Mouse (Mus musculus) midbrain, embryonic 16.5 days (tissue): ENCODE results near the gene Ptprn2. TPM values are rescaled to one million over a fixed set of nuclear protein-coding genes. Genes with fewer than 3 reads are reported as not detected.

Experiments used
- ATAC-seq: fragments of 200-750 bp; cut with Nextera tagmentation; 2 replicates; pipeline ENCODE4 v1.8.0; 2017; ENCODE audit warnings: moderate TSS enrichment
- H3K27ac ChIP-seq: fragments of 300-500 bp; sonication (generic); 2 replicates; pipeline ENCODE4 v1.5.1; 2014; ENCODE audit warnings: mild to moderate bottlenecking, low read length, mixed read lengths
- H3K27me3 ChIP-seq: fragments of 300-500 bp; sonication (generic); 2 replicates; pipeline ENCODE4 v1.6.1; 2014; ENCODE audit warnings: low read depth, low read length, mixed read lengths; ENCODE audit not compliant: control insufficient read depth, insufficient read depth
- H3K36me3 ChIP-seq: fragments of 300-500 bp; sonication (generic); 2 replicates; pipeline ENCODE4 v1.6.1; 2014; ENCODE audit warnings: mild to moderate bottlenecking, low read length, moderate library complexity, mixed read lengths; ENCODE audit not compliant: control insufficient read depth, insufficient read depth
- H3K4me1 ChIP-seq: fragments of 300-500 bp; sonication (generic); 2 replicates; pipeline ENCODE4 v1.6.1; 2014; ENCODE audit warnings: mild to moderate bottlenecking, low read length, mixed read lengths; ENCODE audit not compliant: control insufficient read depth, insufficient read depth
- H3K4me2 ChIP-seq: fragments of 300-500 bp; sonication (generic); 2 replicates; pipeline ENCODE4 v1.6.1; 2014; ENCODE audit warnings: mild to moderate bottlenecking, low read length, mixed read lengths
- H3K4me3 ChIP-seq: fragments of 300-500 bp; sonication (generic); 2 replicates; pipeline ENCODE4 v1.5.1; 2014; ENCODE audit warnings: low read depth, mild to moderate bottlenecking, low read length, moderate library complexity, mixed read lengths
- H3K9ac ChIP-seq: fragments of 300-500 bp; sonication (generic); 2 replicates; pipeline ENCODE4 v1.6.1; 2014; ENCODE audit warnings: low read depth, low read length, mixed read lengths
- H3K9me3 ChIP-seq: fragments of 300-500 bp; sonication (generic); replicated peaks from 2 replicates; pipeline ENCODE4 v1.6.1; 2014; ENCODE audit warnings: mild to moderate bottlenecking, low read length, mixed read lengths; ENCODE audit not compliant: control insufficient read depth, poor library complexity, severe bottlenecking
- WGBS: fragments of 180-500 bp; shearing (Covaris S2); extraction: QIAGEN DNeasy Blood & Tissue Kit; methylation state at CpG from one replicate; pipeline ENCODE4 v1.1.7; 2014; 5-methylcytosine and 5-hydroxymethylcytosine counted together
- polyA plus RNA-seq: library from polyadenylated mRNA; unstranded; fragments of >200 nt; fragmentation: Nextera tagmentation; extraction: Ambion mirVana; gene quantifications from 2 replicates; pipeline ENCODE4 v1.2.1, GENCODE M21; 2015

Ptprn2 gene
- polyA plus RNA-seq, 1 experiment from 2014 or later = 15.6 TPM

DNA sequence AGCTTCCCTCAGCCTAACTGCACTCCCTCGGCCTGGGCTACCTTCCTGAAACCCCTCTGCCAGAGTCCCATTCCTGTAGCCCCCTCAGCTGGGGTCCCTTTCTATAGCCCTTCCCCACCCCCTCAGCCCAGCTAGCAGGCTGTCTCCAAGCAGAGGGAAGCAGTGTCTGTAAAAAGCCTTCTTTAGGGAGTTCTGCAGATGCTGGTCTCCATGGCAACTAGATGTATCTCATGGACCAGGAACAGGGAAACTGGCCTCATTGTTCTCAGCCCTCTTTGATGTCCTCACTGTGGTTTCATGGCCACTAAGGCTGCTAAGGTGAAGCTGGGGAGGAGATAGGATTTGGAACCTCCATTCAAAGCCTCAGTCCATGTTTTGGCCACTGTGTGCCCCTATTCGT, 423.1 kb downstream of the Ptprn2 start:
- H3K9ac ChIP-seq = no peak overlapping the region
- ATAC-seq = peak; percentile 85

DNA sequence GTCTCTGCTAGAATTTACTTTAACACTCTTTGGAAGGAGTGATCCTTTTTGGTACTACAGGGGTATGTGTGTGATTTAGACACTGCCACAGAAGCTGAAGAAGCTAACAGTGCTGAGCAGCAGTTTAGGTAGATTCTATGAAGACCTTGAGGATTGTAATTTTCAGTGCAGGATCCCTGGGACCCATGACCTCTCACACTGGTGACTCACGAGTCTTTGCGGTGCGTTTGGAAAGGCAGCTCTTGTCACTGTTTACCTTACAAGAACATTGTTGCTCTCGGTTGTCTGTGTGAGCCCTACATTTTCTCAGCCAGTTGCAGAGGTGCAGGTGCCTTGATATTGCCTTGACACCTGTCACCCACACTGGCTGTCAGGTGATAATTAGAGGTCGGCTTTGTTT, 431.3 kb downstream of the Ptprn2 start:
- no peak for ATAC-seq
- Histone ChIP-seq H3K9me3 (no peaks in the 10 kb centered on the region), H3K27ac (peak overlapping the region; percentile 2; the same call in 1 of the 2 replicates), H3K4me1 (peaks cover 36% of the 10 kb centered on the region), H3K27me3 (no peaks in the 10 kb centered on the region), H3K4me3 (no peak overlapping the region), H3K9ac (no peak overlapping the region), H3K36me3 (no peaks in the 10 kb centered on the region), H3K4me2 (no peak overlapping the region)
- WGBS = 82% methylated on average over 5 of the region's 5 CpGs

More for the DNA sequence above, 423.1 kb downstream of the Ptprn2 start:
- H3K4me1 ChIP-seq = peaks cover 27% of the 10 kb centered on the region
- no peaks in the 10 kb centered on the region for H3K9me3 ChIP-seq
- 12% methylated on average over 2 of the region's 2 CpGs for WGBS
- peak overlapping the region; percentile 88 for H3K27ac ChIP-seq
- no peak overlapping the region for H3K4me2 ChIP-seq
- H3K4me3 ChIP-seq = no peak overlapping the region
- no peaks in the 10 kb centered on the region for H3K27me3 ChIP-seq
- no peaks in the 10 kb centered on the region for H3K36me3 ChIP-seq

GRCm38 (mm10) chr12:116919185-116919584, 433.7 kb downstream of the Ptprn2 start:
- Histone ChIP-seq H3K9me3 (no peaks in the 10 kb centered on the region), H3K27ac (peak overlapping the region; percentile 73), H3K27me3 (no peaks in the 10 kb centered on the region), H3K4me1 (peaks cover 44% of the 10 kb centered on the region), H3K4me3 (no peak overlapping the region), H3K4me2 (no peak overlapping the region), H3K9ac (no peak overlapping the region), H3K36me3 (no peaks in the 10 kb centered on the region)
- ATAC-seq = peak; percentile 38
- WGBS = 31% methylated on average over 6 of the region's 6 CpGs

GRCm38 (mm10) chr12:116919691-116920526, 434.4 kb downstream of the Ptprn2 start:
- no peaks in the 10 kb centered on the region for H3K9me3 ChIP-seq
- 11% methylated on average over 22 of the region's 22 CpGs for WGBS
- peak; percentile 87 for ATAC-seq
- H3K4me2 ChIP-seq = peak overlapping the region; percentile 8; the same call in 1 of the 2 replicates
- H3K4me3 ChIP-seq = no peak overlapping the region
- no peaks in the 10 kb centered on the region for H3K27me3 ChIP-seq
- no peak overlapping the region for H3K9ac ChIP-seq
- H3K4me1 ChIP-seq = peaks cover 44% of the 10 kb centered on the region
- peak overlapping the region; percentile 73 for H3K27ac ChIP-seq
- no peaks in the 10 kb centered on the region for H3K36me3 ChIP-seq

- no peak overlapping the region for H3K4me2 ChIP-seq
- H3K4me1 ChIP-seq = peaks cover 21% of the 10 kb centered on the region
- no peaks in the 10 kb centered on the region for H3K36me3 ChIP-seq
- no peaks in the 10 kb centered on the region for H3K9me3 ChIP-seq
- under 1% methylated on average over 5 of the region's 5 CpGs for WGBS
- no peaks in the 10 kb centered on the region for H3K27me3 ChIP-seq
- peak overlapping the region; percentile 83 for H3K27ac ChIP-seq
- peak; percentile 83 for ATAC-seq
- peak overlapping the region; percentile 28; the same call in 1 of the 2 replicates for H3K9ac ChIP-seq
- H3K4me3 ChIP-seq = no peak overlapping the region
Measured at GRCm38 (mm10) chr12:116927115-116927514, 441.6 kb downstream of the Ptprn2 start.

DNA sequence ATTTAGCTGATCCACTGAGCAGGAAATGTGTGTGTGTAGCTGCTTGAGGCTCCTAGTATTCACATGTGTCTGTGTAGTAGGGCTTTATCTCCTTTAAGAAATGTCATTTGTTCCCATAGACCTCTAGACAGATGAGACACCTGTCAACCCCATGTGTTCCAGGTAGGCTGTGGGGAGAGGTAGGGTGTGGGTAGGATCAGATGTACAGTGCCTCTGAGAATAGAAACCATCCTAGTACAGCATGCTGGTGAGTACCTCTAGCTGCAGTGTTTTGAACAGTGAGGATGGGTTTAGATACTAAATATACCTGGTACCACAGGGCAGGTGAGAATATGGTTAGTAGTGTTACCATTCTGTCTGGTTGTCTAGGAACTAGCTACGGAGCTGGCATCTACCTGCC, 442.0 kb downstream of the Ptprn2 start:
- Histone ChIP-seq H3K4me3 (no peak overlapping the region), H3K9ac (no peak overlapping the region), H3K27ac (peak overlapping the region; percentile 83), H3K27me3 (no peaks in the 10 kb centered on the region), H3K4me1 (peaks cover 21% of the 10 kb centered on the region), H3K9me3 (no peaks in the 10 kb centered on the region), H3K36me3 (no peaks in the 10 kb centered on the region), H3K4me2 (no peak overlapping the region)
- peak; percentile 72 for ATAC-seq
- WGBS = 84% methylated on average over 1 of the region's 1 CpGs

DNA sequence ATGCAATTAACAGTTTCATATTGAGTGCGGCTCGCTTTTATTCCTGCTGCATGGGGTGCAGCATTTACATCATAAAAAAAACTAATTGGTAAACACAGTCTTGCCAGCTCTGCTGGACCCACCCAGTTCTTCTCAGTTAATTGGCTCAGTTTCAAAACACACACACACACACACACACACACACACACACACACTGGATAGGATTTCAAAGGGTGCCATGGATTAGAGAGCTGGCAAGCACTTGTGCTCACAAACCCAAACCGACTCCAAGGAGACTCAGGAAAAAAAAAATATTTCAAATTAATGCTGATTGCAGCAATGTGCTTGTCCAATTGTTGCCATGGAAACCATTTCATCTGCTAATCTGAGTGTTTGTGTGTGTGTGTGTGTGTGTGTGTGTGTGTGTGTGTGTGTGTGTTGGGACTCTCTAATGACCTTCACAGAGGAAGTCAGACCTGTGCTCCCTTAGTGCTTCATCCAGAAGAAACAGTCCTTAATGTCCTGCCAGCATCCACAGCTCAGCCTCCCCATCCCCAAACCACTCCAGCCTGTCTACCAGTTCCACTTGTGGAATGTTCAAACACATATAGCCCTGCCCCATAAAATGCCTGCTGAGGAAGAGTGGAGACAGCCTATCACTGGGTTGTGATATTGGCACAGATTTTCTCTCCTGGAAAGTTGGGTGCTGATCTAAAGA, 452.8 kb downstream of the Ptprn2 start:
- H3K4me1 ChIP-seq = peaks cover 18% of the 10 kb centered on the region
- WGBS = 6% methylated on average over 3 of the region's 3 CpGs

GRCm38 (mm10) chr12:116943883-116944282, 458.4 kb downstream of the Ptprn2 start:
- peaks cover 5% of the 10 kb centered on the region for H3K4me1 ChIP-seq
- H3K4me2 ChIP-seq = no peak overlapping the region
- H3K27me3 ChIP-seq = no peaks in the 10 kb centered on the region
- 82% methylated on average over 5 of the region's 5 CpGs for WGBS
- ATAC-seq = no peak
- H3K9me3 ChIP-seq = no peaks in the 10 kb centered on the region
- H3K4me3 ChIP-seq = no peak overlapping the region
- no peak overlapping the region for H3K27ac ChIP-seq
- H3K36me3 ChIP-seq = no peaks in the 10 kb centered on the region
- no peak overlapping the region for H3K9ac ChIP-seq

More for the DNA sequence above, 452.8 kb downstream of the Ptprn2 start:
- no peak overlapping the region for H3K4me2 ChIP-seq
- H3K36me3 ChIP-seq = no peaks in the 10 kb centered on the region
- no peak overlapping the region for H3K4me3 ChIP-seq
- peak overlapping the region; percentile 74 for H3K27ac ChIP-seq
- peak; percentile 90 for ATAC-seq
- H3K9ac ChIP-seq = no peak overlapping the region
- no peaks in the 10 kb centered on the region for H3K27me3 ChIP-seq
- H3K9me3 ChIP-seq = no peaks in the 10 kb centered on the region
